Mouse (Mus musculus) kidney, embryonic 15.5 days (tissue): Measurements from ENCODE around the gene Grasp. TPM values are rescaled to one million over a fixed set of nuclear protein-coding genes. Genes with fewer than 3 reads are reported as not detected.

Source experiments
- ATAC-seq: fragments of 200-750 bp; cut with Nextera tagmentation; replicated peaks from 2 replicates; pipeline ENCODE4 v1.8.0; 2017; ENCODE audit warnings: moderate TSS enrichment; ENCODE audit not compliant: low FRiP score
- H3K27ac ChIP-seq: fragments of 300-500 bp; sonication (generic); 2 replicates; pipeline ENCODE4 v1.5.1; 2015; ENCODE audit warnings: mild to moderate bottlenecking, inconsistent platforms
- H3K27me3 ChIP-seq: fragments of 300-500 bp; sonication (generic); 2 replicates; pipeline ENCODE4 v1.6.1; 2015; ENCODE audit warnings: inconsistent platforms
- H3K36me3 ChIP-seq: fragments of 300-500 bp; sonication (generic); 2 replicates; pipeline ENCODE4 v1.6.1; 2015; ENCODE audit warnings: inconsistent platforms
- H3K4me1 ChIP-seq: fragments of 300-500 bp; sonication (generic); 2 replicates; pipeline ENCODE4 v1.6.1; 2015; ENCODE audit warnings: inconsistent platforms
- H3K4me2 ChIP-seq: fragments of 300-500 bp; sonication (generic); 2 replicates; pipeline ENCODE4 v1.6.1; 2015; ENCODE audit warnings: moderate library complexity, mild to moderate bottlenecking, inconsistent platforms
- H3K4me3 ChIP-seq: fragments of 300-500 bp; sonication (generic); replicated peaks from 2 replicates; pipeline ENCODE4 v1.5.1; 2015; ENCODE audit warnings: mild to moderate bottlenecking, inconsistent platforms
- H3K9ac ChIP-seq: fragments of 300-500 bp; sonication (generic); 2 replicates; pipeline ENCODE4 v1.6.1; 2015; ENCODE audit warnings: mild to moderate bottlenecking, inconsistent platforms
- H3K9me3 ChIP-seq: fragments of 300-500 bp; sonication (generic); replicated peaks from 2 replicates; pipeline ENCODE4 v1.6.1; 2016; ENCODE audit warnings: inconsistent platforms
- WGBS: fragments of 180-500 bp; shearing (Covaris S2); methylation state at CpG from one replicate; pipeline ENCODE4 v1.1.7; 2015; ENCODE audit warnings: mixed read lengths; 5-methylcytosine and 5-hydroxymethylcytosine counted together
- polyA plus RNA-seq: library from polyadenylated mRNA; unstranded; fragments of >200 nt; fragmentation: Nextera tagmentation; extraction: Ambion mirVana; gene quantifications from 2 replicates; pipeline ENCODE4 v1.2.1, GENCODE M21; 2015

The Grasp gene
- polyA plus RNA-seq, 1 experiment from 2014 or later = 4.7 TPM

DNA sequence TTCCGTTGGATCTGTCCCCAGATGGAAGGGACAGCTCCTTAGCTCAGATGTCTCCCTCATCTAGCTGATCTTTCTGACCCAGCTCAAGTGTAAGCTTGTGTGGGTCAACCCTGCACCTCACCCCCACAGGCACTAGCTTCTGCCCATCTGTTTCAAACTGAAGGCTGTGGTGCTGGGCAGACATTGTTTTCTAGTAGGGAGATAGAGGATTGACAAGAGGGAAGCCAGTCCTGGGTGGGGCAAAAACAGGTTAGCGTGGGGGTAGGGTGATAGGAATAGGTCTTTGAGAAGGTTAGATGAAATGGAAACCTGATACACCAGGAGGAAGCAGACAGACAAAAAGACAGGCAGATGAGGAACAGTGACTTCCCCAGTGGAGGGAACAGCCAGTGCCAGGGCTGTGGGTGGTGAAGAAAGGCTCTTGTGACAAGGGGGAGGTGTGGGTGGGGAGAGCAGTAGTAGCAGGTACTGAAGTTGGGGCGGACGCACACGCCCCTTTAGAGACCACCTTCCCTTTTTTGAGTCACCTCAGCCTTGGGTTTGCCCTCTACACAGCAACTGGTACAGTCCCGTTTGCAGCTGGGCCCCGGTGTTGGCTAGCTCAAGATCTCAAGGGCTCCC lies 32.0 kb downstream of the Grasp start:
- WGBS = 78% methylated on average over 7 of the region's 7 CpGs

DNA sequence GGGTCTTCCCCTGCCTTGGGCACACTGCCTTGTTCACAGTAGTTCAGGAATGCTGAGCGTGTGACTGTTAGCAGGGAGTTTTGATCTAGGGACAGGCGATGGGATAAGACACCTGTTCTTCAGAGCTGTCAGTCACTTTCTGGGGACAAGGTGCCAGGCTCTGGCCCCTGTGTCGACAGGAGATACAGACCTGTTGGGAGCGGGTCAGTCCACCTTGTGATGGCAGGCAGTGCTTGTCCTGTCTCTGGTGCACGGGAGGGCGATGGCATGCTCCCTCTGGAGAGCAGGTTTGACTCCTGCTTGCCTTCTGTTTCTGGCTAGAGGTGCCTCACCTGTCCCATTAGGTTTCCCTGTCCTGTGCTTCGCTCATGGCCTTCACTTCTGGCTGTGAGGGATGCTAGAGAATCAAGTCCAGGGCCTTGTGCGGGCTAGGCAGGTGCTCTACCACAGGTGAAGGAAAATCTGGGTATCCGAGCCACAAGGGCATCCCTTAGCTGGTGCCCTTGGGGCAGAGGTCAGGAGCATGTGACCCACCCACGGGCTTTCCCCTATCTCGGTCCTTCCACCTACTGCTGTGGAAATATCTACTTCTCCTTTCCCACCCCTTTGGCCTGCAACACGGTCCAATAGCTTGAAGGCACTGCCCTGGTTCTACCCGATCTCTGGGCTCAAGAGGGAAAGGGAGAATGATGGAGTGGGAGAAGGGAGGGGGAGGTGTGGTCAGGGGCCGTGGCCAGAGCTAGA lies 32.6 kb downstream of the Grasp start:
- WGBS = 72% methylated on average over 14 of the region's 14 CpGs

More for the DNA sequence above, 32.0 kb downstream of the Grasp start:
- Histone ChIP-seq H3K27ac (no peak overlapping the region), H3K27me3 (no peaks in the 10 kb centered on the region), H3K4me1 (peaks cover 20% of the 10 kb centered on the region), H3K36me3 (no peaks in the 10 kb centered on the region), H3K4me3 (no peak overlapping the region), H3K4me2 (no peak overlapping the region), H3K9ac (no peak overlapping the region), H3K9me3 (no peaks in the 10 kb centered on the region)
- ATAC-seq = no peak

DNA sequence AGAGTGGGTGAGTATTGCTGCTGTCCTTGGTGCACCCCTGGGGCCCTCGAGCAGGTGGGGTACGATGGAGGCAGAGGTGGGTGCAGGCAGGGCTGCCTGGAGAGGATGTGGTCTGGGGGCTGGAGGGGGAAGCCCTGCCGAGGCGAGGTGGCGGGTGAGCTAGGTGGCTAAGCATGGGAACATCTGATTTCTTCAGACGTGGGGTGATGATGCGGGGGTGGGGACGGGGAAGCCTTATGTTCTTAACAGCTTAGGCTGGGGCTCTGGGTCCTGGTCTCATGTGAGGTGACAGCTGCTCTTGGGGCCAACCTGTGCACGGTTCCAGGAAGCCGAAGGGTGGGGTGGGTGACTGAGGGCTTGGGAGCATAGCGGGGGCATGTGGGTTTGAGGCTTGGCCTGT lies 34.4 kb downstream of the Grasp start:
- H3K9ac ChIP-seq = no peak overlapping the region
- H3K27ac ChIP-seq = no peak overlapping the region
- H3K4me2 ChIP-seq = no peak overlapping the region
- WGBS = 78% methylated on average over 11 of the region's 11 CpGs
- H3K4me3 ChIP-seq = no peak overlapping the region
- H3K36me3 ChIP-seq = no peaks in the 10 kb centered on the region
- H3K4me1 ChIP-seq = peaks cover 36% of the 10 kb centered on the region
- no peaks in the 10 kb centered on the region for H3K27me3 ChIP-seq
- H3K9me3 ChIP-seq = no peaks in the 10 kb centered on the region
- ATAC-seq = no peak

More for the DNA sequence above, 32.6 kb downstream of the Grasp start:
- no peak overlapping the region for H3K9ac ChIP-seq
- H3K4me3 ChIP-seq = no peak overlapping the region
- no peak overlapping the region for H3K4me2 ChIP-seq
- H3K9me3 ChIP-seq = no peaks in the 10 kb centered on the region
- ATAC-seq = no peak
- H3K27me3 ChIP-seq = no peaks in the 10 kb centered on the region
- H3K27ac ChIP-seq = no peak overlapping the region
- H3K4me1 ChIP-seq = peaks cover 27% of the 10 kb centered on the region
- H3K36me3 ChIP-seq = no peaks in the 10 kb centered on the region

GRCm38 (mm10) chr15:101259922-101260321 lies 35.9 kb downstream of the Grasp start:
- Histone ChIP-seq H3K9ac (no peak overlapping the region), H3K4me3 (no peak overlapping the region), H3K27me3 (no peaks in the 10 kb centered on the region), H3K27ac (peak overlapping the region; percentile 83; the same call in 1 of the 2 replicates), H3K36me3 (no peaks in the 10 kb centered on the region), H3K4me1 (peaks cover 30% of the 10 kb centered on the region), H3K4me2 (no peak overlapping the region), H3K9me3 (no peaks in the 10 kb centered on the region)
- no peak for ATAC-seq
- 85% methylated on average over 3 of the region's 3 CpGs for WGBS

GRCm38 (mm10) chr15:101260387-101260786 lies 36.4 kb downstream of the Grasp start:
- Histone ChIP-seq H3K9me3 (no peaks in the 10 kb centered on the region), H3K4me2 (no peak overlapping the region), H3K27me3 (0 out of 2 replicates have a peak, but pooled peaks cover 5% of the 10 kb centered on the region), H3K4me1 (peaks cover 32% of the 10 kb centered on the region), H3K4me3 (no peak overlapping the region), H3K9ac (no peak overlapping the region), H3K36me3 (no peaks in the 10 kb centered on the region), H3K27ac (peak overlapping the region; percentile 83)
- no peak for ATAC-seq
- WGBS = 40% methylated on average over 10 of the region's 10 CpGs

DNA sequence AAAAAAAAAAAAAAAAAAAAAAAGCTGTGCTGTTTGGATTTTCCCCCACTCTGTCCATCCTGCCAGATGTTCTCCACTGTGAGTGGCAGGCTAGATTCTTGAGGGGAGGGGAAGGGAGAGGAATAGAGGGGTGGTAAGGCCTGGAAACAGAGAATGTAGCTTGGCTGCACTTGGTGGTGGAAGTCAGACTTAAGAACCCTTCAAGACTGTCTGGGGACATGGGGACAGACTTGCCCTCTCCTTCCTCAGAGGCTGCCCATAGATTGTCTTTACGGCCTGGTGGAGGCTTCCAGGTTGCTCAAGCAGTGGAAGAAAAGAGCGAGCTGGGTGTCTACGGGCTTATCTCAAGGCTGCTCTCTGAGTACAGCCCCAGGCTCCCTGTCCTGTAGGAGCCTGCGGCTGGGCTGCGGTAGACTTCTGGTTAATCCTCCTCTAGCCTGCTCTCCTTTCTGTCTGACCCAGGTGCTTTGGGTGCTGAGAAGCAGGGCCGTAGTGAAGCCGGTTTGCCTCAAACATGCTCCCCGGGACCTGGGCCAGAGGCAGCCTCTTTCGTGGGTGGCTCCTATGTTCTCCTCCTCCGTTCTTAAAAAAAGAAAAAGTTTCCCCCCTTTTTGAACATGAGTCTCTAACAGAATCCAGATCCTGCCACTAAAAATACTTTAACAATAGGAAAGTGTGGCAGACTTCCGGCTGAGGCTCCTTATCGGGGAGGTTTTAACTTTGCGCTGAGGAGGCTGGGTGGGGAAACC lies 37.1 kb downstream of the Grasp start:
- peaks cover 39% of the 10 kb centered on the region for H3K4me1 ChIP-seq
- no peak overlapping the region for H3K4me3 ChIP-seq
- 70% methylated on average over 13 of the region's 13 CpGs for WGBS
- no peak overlapping the region for H3K4me2 ChIP-seq
- no peaks in the 10 kb centered on the region for H3K9me3 ChIP-seq
- peaks cover 11% of the 10 kb centered on the region; the same call in 1 of the 2 replicates for H3K27me3 ChIP-seq
- no peaks in the 10 kb centered on the region for H3K36me3 ChIP-seq
- no peak overlapping the region for H3K9ac ChIP-seq
- no peak for ATAC-seq
- peak overlapping the region; percentile 83 for H3K27ac ChIP-seq

- H3K27ac ChIP-seq = peak overlapping the region; percentile 83
- H3K4me1 ChIP-seq = peaks cover 49% of the 10 kb centered on the region
- H3K4me2 ChIP-seq = no peak overlapping the region
- no peak overlapping the region for H3K4me3 ChIP-seq
- 66% methylated on average over 5 of the region's 5 CpGs for WGBS
- ATAC-seq = no peak
- H3K9ac ChIP-seq = no peak overlapping the region
- H3K36me3 ChIP-seq = no peaks in the 10 kb centered on the region
- peaks cover 18% of the 10 kb centered on the region; the same call in 1 of the 2 replicates for H3K27me3 ChIP-seq
- H3K9me3 ChIP-seq = no peaks in the 10 kb centered on the region
Measured at GRCm38 (mm10) chr15:101262502-101262901, 38.5 kb downstream of the Grasp start.

DNA sequence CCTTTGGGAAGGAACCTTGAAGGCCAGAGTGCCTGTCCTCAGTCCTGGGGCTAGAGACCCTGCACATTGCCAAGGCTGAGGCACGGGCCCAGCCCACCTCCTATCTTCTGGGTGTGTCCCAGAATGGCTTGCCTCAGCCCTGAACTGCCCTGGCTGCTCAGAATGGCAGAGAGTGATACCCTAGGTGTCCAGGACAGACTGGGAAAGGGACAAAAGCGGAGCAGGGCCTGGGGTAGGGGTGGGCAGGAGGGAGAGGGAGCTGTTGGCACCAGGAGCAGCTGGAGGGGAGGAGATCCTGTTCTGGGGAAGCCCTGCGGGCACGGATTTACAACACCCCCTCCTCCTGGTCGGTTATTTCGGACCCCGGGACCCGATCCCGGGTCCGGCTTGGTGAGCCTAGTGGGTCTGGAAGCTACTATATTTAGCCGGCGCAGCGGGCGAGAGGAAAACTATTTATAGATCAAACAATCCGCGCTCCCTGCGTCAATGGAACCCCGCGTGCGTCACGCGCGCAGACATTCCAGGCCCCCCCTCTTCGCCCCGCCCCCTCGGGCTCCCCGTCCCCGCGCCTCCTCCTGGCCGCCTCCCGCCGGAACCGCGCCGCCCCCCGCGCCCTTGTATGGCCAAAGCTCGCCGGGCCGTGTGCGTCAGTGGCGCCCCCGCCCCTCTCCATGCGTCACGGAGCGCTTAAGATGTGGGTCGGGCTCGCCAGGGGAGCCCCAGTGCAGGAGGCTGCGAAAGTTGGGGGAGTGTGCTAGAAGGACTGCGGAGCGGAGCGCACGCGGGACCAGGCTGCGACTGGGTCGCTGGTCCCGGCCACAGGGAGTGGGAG lies 42.4 kb downstream of the Grasp start:
- WGBS = 1% methylated on average over 57 of the region's 57 CpGs
- Histone ChIP-seq H3K9ac (peak overlapping the region; percentile 52), H3K4me1 (peaks cover 55% of the 10 kb centered on the region), H3K4me2 (peak overlapping the region; percentile 94), H3K4me3 (peak overlapping the region; percentile 56), H3K9me3 (no peaks in the 10 kb centered on the region), H3K27ac (peak overlapping the region; percentile 45), H3K36me3 (peaks cover 9% of the 10 kb centered on the region), H3K27me3 (peaks cover 27% of the 10 kb centered on the region; the same call in 1 of the 2 replicates)
- peak; percentile 87 for ATAC-seq

DNA sequence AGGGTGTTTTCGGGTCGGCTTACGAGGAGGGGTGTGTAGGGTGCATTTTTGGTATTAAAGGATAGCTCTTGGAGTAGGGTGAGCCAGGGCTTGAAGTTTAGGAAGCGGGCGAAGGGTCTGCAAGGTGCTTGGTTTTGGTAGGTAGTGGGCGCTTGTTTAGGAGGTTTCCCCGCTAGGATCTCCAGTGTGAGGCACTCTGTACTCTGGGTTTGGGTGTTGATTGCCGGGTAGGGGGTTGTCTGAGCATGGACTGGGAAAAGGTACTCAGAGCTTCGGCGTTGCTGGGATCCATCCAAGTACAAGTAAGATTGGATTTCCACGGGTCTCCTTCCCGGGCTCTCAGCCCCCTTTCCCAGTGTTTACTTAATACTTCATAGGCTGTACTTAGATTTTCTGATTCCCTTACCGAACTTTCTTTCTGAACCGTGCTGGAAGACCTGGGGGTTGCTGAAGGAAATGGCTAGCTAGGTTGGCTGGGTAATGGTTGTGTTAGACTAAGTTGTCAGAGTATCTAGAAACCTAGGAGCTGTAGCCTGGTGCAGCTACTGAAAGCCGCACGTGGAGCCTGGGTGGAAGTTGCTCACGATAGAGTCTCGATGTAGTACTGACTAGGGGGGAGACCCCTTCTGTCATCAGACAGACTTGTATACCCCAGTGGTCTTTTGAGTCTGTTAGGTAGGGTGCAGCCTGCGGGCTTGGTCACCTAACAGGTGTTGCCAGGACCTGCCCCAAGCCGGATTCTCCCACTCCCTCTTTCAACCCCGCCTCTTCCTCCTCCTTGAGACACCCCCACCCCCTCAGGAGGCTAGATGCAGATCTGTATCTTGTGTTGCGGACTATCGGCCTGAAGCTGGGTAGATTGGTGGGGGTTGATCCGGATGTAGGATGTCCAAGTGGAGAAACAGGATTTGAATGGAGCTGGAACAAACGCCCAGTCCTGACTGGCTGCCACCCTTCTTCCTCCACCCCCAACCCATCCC lies 43.4 kb downstream of the Grasp start:
- WGBS = 3% methylated on average over 25 of the region's 25 CpGs
- peaks cover 10% of the 10 kb centered on the region for H3K36me3 ChIP-seq
- H3K9me3 ChIP-seq = no peaks in the 10 kb centered on the region
- peak overlapping the region; percentile 52 for H3K9ac ChIP-seq
- H3K27ac ChIP-seq = peak overlapping the region; percentile 45
- peak overlapping the region; percentile 94 for H3K4me2 ChIP-seq
- H3K27me3 ChIP-seq = peaks cover 27% of the 10 kb centered on the region; the same call in 1 of the 2 replicates
- H3K4me1 ChIP-seq = peaks cover 46% of the 10 kb centered on the region
- ATAC-seq = peak; percentile 17
- peak overlapping the region; percentile 56 for H3K4me3 ChIP-seq

GRCm38 (mm10) chr15:101270101-101270820 lies 46.3 kb downstream of the Grasp start:
- 83% methylated on average over 29 of the region's 29 CpGs for WGBS
- H3K4me2 ChIP-seq = no peak overlapping the region
- H3K27ac ChIP-seq = no peak overlapping the region
- H3K27me3 ChIP-seq = peaks cover 24% of the 10 kb centered on the region; the same call in 1 of the 2 replicates
- no peak overlapping the region for H3K4me3 ChIP-seq
- H3K36me3 ChIP-seq = peaks cover 32% of the 10 kb centered on the region
- peaks cover 43% of the 10 kb centered on the region for H3K4me1 ChIP-seq
- no peak overlapping the region for H3K9ac ChIP-seq
- no peaks in the 10 kb centered on the region for H3K9me3 ChIP-seq
- ATAC-seq = no peak
